Mouse (Mus musculus) layer of hippocampus, adult 8-10 months (tissue): ENCODE data around the gene Odf3l2. TPM values are rescaled to one million over a fixed set of nuclear protein-coding genes. Genes with fewer than 3 reads are reported as not detected.

ENCODE experiments used
- DNase-seq, 2 experiments: peaks; one replicate each; pipeline ENCODE4 v3.0.0; 2022; ENCODE audit warnings: low spot score in 2 of 2
- total RNA-seq, 4 experiments: library from RNA; stranded (reverse); gene quantifications; 2 replicates each; pipeline ENCODE4 v1.2.4; 2022

Gene Odf3l2
- total RNA-seq, 4 experiments from 2014 or later, result 0.27 to 0.60 (median 0.39) TPM; not detected in 1

DNA sequence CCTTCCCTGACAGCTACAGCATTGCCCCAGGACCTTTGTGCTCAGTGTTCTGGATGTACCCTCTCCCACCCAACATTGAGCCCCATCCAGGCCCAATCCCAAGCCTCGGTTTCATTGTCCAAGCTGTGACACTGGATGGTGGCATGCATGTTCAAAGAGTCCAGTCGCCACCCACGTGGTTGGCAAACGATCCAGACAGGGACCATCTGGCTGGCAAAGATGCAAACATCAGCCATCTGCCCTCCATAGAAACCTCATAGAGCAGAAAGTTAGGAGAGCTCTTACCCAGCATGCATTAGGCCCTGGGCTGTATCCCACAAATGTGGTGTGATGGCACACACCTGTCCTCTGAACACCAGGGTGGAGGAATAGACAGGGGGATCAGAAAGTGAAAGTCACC is 14.1 kb downstream of the Odf3l2 start:
- peak; percentile 69 to 84 for DNase-seq

DNA sequence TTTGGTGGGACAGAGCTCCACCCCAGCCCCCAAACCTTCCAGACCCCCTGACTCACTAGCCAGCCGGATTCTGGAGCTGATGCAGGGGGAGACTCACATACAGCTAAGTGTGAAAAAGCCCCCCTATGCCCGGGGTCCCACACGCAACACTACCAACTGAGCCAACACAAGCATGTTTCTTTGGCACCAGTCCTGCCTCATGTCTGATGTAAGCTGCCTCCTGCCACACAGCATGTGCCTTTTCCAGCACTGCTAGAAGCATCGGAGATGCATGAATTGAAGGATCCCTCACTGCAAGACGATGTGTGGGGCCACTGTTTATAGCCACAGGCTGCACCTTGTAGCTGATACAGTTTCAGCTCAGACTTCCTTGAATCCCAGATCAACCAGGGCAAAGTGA is 17.2 kb downstream of the Odf3l2 start:
- no peak for DNase-seq

DNA sequence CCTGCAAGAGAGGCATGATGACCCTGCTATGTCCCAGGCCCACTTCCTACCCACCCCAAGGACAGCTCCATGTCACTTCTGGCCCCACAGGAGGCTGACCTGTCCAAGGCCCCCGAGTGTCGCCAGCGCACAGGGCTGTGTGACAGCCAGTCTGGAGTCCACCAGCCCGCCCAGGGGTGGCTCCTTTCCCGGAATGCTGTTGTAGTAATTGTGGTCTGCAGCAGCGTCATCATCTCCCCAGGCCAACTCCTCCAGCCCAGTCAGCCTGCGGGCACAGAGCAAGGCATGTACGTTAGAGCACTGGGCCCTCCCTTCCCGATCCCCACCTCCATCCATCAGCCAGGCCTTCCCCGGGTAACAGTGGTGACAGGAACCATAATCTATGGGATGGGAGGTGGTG is 19.4 kb downstream of the Odf3l2 start:
- DNase-seq, result no peak

DNA sequence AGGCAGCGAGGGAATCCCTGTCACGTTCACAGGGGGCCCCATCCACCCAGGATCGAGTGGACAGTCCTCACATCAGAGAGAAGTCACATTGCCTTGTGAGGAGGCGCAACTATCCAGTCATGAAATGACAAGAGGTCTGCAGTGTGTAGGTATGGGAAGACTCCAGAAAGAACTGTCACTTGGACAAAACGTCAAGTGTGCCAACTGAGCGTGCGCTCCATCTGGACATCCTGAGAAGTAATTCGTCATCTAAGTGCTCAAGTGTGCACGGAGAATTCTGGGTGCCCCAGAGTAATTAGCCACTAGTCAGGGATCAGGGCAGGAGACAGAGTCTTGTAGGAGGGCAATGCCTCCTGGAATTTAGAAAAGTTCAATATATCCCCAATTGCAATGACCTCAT is 20.1 kb downstream of the Odf3l2 start:
- DNase-seq, result no peak

DNA sequence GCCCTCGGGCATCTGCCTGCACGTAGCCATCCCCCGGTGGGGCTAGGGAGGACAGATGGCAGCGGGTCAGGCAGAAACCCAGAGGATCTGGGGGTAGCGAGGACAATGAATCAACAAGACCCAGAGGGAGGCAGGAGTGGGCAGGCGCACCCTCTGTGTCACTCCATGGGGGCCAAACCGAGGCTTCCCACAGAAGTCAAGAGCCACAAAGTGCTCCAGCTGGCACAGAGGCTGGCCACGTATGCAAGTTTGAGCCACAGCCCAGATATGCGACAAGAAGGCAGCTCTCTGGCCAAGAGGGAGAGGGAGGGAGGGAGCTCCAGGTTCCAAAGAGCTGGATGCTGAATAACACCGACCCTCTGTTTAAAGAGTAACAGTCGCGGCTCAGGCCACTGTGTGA is 21.6 kb downstream of the Odf3l2 start:
- no peak for DNase-seq

DNA sequence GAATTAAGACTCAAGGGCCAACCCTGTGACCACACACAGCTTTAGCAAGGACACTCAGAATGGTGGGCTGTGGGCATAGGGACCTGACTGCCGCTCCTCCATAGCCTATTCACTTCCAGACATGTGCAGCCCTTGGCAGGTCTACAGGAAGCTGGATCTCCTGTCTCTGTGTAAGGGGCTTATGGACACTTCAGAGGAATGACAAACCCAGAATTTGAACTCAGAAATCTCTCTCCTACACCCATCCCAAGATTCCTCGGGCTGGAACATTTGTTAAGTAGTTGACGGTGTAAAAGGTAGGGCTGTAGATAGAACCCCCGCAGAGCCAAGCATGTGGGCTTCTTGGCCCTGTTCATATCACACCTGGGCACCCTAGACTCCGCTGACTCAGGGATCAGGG is 29.2 kb downstream of the Odf3l2 start:
- DNase-seq, result no peak

DNA sequence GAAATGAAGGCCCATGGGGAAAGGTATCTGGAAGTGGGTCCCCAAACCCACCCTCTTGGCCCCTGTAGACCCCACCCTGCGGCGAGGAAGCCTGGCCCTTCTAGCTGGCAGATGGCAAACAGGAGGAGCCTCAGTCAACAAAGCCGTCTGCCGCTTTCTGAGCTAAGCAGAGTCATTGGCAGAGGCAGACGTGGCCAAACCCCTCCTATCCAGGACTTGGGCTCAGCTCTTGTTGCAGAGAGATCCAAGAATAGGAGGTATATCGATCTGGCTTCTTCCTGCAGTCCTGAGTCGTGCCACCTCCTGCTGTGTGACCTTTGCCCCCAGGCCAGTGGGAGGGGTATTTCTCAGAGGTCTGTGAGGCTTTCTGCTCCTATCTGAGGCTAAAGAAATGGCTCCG is 29.7 kb downstream of the Odf3l2 start:
- no peak for DNase-seq

DNA sequence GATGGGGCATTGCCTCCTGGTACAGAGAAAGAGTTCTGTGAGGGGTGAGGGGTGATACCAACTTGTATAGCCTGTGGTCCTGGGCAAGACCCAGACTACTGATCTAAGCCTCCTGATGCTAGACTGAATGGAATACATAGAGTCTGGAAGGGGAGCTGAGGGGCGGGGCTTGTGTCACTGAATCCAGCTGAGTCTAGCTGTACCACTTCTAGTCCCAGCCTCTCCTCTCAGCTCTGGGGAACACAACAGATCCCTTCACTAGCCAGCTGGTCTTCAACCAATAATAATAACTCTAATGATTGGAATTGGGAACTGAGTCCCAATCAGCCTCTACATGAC is 31.3 kb downstream of the Odf3l2 start:
- DNase-seq, result no peak

DNA sequence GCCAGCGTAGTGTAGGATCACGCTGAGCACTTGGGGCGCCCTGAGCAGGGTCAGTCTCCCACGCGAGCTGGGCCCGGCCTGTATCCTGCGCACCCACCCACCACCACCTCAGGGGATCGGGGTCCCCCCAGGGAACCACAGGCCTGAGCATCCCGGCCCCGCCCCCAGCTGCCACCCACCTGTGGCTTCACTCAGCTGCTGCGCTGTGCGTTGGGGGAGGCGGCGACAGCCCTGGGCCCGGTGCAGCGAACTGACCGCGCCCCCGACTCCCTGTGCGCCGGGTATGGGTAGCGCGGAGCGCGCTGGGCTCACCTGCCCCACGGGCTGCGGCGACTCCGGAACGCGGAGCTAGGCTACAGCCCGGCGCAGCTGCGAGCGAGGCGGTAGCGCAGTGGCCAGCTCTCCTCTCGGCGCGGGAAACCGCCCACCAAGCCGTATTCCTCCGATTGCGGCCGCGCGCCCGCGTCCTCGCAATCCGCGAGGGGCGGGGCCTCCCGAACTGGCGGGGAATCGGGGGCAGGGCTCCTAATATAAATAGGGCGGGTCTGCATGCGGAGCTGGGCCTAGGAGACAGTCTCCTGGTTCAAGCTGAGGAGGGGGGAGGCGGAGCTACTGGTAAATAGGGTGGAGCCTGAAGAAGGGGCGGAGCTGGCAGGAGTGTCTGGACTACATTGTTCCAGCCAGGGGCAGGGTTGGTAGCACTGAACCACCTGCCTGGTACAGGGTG is 31.8 kb downstream of the Odf3l2 start, which contains the start of gene C2cd4c:
Gene C2cd4c, minus strand, starts transcription at position 448 of the 727 bp plus-strand sequence.
- peak; percentile 62 to 68 for DNase-seq

DNA sequence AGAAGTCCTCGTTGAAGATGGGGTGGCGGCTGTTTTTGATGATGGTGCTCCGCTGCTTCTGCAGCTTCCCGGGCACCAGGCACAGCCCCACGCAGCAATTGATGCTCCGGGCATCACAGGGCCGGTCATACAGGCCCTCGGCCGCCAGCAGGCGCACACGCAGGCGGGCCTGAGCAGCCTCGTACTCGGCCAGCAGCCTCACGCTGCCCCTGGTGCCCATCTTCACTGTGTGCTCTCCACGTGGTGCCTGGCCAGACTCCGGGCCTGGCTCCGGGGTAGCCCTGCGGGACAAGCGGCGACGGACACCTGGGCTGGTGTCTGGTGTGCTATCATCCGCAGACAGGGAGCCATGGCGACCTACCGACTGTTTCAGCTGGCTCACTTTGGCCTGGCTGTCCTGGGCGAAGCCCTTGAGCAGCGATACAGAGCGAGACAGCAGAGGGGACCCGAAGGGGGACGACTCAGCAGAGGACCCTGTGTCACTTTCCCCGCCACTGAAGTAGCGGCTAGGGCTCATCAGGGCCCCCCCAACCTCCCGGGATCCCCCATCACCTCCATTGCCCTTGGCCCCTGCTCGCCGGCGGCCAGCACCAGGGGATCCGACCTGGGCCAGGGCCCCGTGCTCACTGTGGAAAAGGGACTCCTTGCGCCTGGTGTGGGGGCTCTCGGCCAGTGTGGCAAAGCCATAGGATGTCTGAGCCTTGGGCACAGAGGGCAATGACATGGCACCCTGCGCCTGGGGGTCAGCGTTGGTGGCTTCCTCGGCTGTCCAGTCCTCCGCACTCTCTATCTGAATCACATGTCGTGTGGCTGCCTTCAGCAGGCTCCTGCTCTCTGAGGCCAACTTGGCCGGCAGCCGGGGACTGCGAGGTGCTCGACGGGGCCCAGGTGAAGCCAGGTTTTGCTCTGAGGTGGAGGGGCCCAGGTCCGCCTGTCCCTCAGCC is 33.1 kb downstream of the Odf3l2 start:
- no peak for DNase-seq

DNA sequence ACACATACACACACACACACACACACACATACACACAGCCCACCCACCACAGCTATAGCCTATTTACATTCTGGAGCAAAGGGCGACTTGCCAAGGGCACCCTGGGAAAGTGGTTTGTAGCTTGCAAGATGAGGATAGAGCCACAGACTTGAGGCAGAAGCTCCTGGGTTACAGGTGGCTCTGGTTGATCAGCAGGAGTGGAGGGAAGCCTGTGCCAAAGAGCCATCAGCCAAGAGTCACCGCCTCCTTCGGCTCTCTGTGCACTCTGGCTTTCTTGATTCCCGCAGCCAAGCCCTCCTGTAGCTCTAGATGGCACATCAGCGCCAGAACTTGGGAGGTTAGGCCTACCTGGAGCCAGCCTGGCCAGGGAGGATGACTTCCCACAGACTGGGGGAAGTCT is 34.2 kb downstream of the Odf3l2 start:
- DNase-seq, result no peak

DNA sequence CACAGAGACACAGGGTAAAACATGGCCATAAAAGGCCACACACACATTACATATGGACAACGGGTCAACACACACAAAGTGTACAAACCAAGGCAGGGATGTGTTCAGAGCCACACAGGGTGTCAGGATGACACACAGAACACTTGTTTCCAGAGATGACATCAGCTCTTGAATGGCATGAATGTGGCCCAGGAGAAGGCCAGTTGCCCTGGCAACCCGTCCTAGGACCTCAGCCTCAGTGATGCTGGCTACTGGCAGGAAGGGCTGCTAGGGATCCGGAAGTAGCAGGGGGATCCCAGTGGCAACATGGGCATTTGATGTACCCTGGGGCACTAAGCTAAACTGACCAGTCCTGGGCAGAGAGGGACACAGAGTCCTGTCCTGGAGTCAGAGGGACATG is 36.3 kb downstream of the Odf3l2 start:
- DNase-seq, result no peak

DNA sequence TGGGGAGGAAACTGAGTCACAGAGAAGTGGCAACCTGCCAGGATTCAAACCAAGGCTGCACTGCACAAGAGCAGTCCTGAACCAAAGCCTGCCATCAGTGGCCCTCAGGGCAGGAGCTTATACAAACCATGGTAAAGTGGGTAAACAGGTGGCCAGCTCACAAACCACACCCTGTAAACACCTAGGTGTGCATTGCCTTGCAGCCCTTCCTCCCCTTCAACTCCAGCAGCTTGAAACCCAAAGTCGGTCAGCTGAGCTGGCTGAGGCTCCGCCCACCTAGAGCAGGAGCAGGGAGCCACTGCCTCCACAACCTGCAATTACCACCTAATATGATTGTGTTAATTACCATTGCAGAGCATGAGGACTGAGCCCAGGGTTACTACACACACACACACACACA is 37.6 kb downstream of the Odf3l2 start:
- no peak for DNase-seq

DNA sequence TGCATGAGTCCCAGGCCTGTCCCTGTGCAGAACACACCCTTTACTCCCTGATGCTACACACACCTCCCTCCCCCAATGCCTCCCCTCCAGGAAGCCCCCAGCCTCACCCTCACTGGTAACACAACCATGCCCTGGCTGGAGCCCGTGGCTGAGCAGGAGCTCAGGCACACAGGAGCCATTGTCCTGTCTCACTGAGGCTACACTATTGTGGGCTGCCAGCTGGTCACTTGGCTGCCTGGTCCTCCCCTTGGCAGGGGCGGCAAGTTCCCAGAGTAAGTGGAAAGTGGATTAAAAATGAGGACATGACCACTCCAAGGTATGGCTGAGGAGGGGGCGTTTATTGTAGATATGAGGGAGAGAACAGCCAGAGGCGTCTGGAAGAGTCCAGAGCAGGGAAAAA is 39.0 kb downstream of the Odf3l2 start:
- DNase-seq, result no peak

DNA sequence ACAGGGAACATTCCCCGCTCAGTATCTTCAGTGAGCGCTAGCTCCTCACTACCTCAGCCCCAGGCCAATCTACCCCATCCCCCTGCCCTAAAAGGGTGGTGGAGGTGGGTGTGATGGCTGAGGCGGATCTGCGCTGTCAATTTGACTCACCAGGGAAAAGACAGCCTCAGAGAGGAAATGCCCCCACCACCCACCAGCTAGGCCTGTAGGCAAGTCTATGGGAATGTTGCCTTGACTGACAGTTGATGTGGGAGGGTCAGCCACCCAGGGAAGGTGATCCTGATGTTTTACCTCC is 47.7 kb downstream of the Odf3l2 start:
- no peak for DNase-seq

DNA sequence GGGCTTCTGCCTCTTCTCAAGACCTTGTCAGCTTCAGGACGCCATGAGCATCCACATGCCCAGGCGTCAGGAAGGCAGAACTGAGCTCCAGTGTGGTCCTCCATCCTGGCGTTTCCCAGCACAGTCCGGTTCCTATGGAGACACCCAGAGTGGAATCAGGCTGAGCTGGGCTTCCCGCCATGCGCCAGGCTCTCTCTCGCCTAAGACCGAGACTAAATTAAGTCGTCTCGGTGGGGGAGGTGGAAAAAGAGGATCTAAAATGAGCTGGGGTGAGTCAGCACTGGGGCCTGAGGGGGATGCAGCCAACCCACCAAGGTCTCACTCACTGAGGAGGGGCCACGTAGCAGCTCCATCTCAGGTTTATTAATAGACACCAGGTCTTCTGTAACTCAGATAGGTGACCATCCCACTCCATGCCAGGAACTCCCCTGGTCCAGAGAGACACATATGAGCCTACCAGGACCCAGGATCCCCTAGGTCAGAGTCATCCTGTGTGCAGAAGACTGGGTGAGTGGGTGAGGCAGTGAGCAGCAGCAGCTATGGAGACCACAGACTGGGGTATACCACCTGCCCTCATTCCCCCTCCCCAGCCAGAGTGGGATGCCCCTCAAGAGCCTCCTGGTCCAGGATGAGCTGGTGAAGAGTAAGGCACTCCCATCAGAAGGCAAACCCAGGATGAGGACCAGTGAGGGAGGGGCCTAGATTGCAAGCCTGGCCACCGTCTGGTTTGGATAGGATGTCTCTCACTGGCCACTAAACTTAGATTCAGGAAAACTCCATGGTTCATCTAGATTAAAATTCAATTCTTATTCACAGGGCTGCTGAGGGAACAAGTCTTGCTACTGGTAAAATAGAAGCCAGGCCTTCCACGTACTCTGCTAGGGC is 48.2 kb downstream of the Odf3l2 start:
- DNase-seq, result peak; percentile 64 to 70

DNA sequence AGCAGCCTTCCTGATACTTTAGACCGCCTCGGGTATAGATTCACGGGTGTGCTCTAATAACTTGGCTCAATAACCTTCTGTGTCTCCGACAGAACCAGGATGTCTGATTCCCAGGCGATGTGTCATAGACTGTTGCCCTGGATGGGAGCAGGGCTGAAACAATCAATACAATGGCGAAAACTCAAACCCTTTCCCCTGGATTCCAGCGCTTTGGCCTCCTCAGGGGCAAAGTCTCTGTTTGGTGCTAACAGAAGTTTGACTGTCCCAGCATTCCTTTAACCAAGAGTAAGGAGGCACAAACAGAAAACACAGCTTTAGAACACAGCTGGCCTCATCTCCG is 50.0 kb downstream of the Odf3l2 start:
- no peak for DNase-seq

DNA sequence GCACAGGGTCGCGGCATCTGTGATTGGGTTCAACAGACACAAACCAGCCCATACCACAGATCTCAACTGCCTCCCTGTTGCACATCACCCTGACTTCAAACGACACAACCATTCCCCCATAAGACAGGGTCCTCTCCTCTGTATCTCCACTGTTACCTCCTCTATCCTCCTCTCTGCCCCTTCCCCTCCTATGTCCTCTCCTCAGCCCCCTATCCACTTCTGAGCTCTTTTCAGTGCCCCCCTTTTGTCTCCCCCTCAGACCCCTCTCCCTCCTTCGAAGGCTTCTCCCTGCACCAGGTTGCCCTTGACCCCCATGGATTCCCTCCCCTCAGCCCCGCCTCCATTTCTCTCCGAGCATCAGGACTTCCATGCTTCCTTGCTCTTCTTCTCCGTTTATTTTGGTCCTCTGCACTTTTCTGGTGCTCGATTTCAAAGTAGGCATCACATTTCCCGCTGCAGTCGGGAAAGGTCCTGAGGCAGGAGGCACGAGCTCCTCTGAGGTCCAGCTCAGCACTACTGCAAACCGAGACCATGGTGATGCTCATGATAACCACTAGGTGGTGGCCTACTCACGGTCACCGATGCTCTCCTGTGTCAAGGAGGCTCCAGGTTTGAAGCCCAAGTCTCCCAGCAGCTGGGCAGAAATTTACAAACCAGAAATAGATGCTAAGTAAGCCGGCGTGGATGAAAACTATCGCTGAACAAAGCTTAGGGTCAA is 50.5 kb downstream of the Odf3l2 start:
- peak in 1 of 2 experiments; percentile 69 for DNase-seq

DNA sequence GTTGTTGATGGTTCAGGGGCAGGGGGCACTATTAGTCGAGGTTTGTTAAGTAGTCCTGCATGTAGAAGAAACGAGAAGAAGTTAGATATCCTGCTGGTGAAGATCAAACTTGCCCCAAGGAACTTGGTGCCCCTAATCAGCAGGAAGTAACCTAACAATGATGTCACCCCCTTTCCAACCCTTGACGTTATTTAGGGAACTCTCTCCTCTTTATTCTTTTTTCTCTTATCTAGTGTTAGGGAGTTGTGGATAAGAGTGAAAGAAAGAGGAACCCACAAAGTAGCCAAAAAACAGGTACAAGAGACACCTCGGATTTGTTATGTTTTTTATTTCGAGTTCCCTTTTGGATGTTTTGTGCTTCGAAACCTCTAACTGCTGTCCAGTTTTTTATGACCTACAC is 51.4 kb downstream of the Odf3l2 start:
- DNase-seq, result no peak

DNA sequence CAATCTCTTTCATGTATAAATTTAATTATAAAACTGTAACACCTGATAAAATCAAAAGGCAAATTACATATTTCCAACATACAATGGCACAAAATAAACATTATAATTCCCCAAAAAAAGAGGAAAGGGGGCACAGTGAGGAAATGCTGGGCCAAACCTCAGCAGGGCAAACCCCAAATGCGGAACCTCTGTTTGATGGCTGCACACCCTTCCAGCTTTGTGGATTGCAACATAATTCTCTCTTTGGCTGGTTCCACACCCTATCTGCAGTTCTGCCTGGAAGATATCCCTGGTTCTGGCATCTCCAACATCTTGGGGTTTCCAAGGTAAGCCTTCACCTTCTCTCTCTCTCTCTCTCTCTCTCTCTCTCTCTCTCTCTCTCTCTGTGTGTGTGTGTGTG is 54.8 kb downstream of the Odf3l2 start:
- DNase-seq, result no peak
